Mouse (Mus musculus) thymus, postnatal 0 days (tissue): ENCODE measurements at regions not wholly inside any gene's neighbourhood (a gene's known extent, or its start where the extent isn't known, plus 50 kb on each side); places are given as distances from the start of the nearest gene placed in this dataset.
A peak's percentile ranks its signal among the peaks of the same experiment; 100 is the strongest.
"Not testable (repeated sequence)": the region's sequence is repeated elsewhere in the genome, so short reads cannot be mapped to it uniquely, and the experiment has no call there.

ENCODE experiments used
- DNase-seq: peaks from one replicate; pipeline ENCODE4 v3.0.0-alpha.2; 2015; ENCODE audit warnings: low spot score

- no peak for DNase-seq
Observed at GRCm38 (mm10) chr3:9137131-9137874, 472.6 kb downstream of the Zfp704 start.

- DNase-seq = no peak
Observed at GRCm38 (mm10) chr3:9133991-9134390, 475.9 kb downstream of the Zfp704 start.

GRCm38 (mm10) chr3:9132104-9132751, 477.7 kb downstream of the Zfp704 start:
- DNase-seq = peak; percentile 16

- DNase-seq = no peak
Observed at GRCm38 (mm10) chr3:9131366-9131765, 478.5 kb downstream of the Zfp704 start.

GRCm38 (mm10) chr3:9128407-9128806, 481.5 kb downstream of the Zfp704 start:
- no peak for DNase-seq

GRCm38 (mm10) chr3:9123079-9123478, 486.8 kb downstream of the Zfp704 start:
- no peak for DNase-seq

- no peak for DNase-seq
Observed at GRCm38 (mm10) chr3:9117913-9118312, 492.0 kb downstream of the Zfp704 start.

GRCm38 (mm10) chr3:9113410-9113809, 496.5 kb downstream of the Zfp704 start:
- no peak for DNase-seq

- no peak for DNase-seq
Observed at GRCm38 (mm10) chr3:9110741-9111140, 499.1 kb downstream of the Zfp704 start.

- DNase-seq = no peak
Observed at GRCm38 (mm10) chr3:9109991-9110390, 499.9 kb downstream of the Zfp704 start.

- DNase-seq = no peak
Observed at GRCm38 (mm10) chr3:9109485-9109884, 500.4 kb downstream of the Zfp704 start.

- DNase-seq = no peak
Observed at GRCm38 (mm10) chr3:9107766-9108410, 502.0 kb downstream of the Zfp704 start.

- no peak for DNase-seq
Observed at GRCm38 (mm10) chr3:9105191-9105926, 504.5 kb downstream of the Zfp704 start.

GRCm38 (mm10) chr3:9103456-9103855, 506.4 kb downstream of the Zfp704 start:
- DNase-seq = no peak

- no peak for DNase-seq
Observed at GRCm38 (mm10) chr3:9101240-9101639, 508.6 kb downstream of the Zfp704 start.

- DNase-seq = no peak
Observed at GRCm38 (mm10) chr3:9100761-9101160, 509.1 kb downstream of the Zfp704 start.

- no peak for DNase-seq
Observed at GRCm38 (mm10) chr3:9098441-9098840, 511.4 kb downstream of the Zfp704 start.

- no peak for DNase-seq
Observed at GRCm38 (mm10) chr3:9084134-9084533, 525.8 kb downstream of the Zfp704 start.

- no peak for DNase-seq
Observed at GRCm38 (mm10) chr3:9082061-9082460, 527.8 kb downstream of the Zfp704 start.

- DNase-seq = no peak
Observed at GRCm38 (mm10) chr3:9078201-9078600, 531.7 kb downstream of the Zfp704 start.

GRCm38 (mm10) chr3:9076696-9077095, 533.2 kb downstream of the Zfp704 start:
- DNase-seq = peak; percentile 45

GRCm38 (mm10) chr3:9072471-9072870, 537.4 kb downstream of the Zfp704 start:
- DNase-seq = not testable (repeated sequence)
